Mouse (Mus musculus): ENCODE measurements at regions not wholly inside any gene's neighbourhood (a gene's known extent, or its start where the extent isn't known, plus 50 kb on each side); places are given as distances from the start of the nearest gene placed in this dataset.

DNA sequence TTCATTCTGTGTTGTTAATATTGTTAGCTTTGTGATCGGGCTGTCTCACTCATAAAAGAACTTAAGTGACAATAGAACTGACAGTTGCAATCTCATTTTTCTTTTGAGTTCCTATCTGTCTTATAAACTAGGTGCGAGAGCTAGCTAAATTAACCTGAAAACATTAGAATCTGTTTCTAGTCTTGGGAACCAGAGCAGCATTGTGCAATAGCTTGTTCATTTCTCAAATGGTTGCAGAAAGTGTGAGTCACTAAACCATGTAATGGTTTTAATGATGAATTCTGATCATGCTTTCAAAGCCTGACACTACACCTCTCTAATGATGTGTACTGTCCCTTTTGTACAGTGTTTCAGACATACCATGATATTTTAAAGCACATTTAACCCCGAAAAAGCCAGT lies 360.8 kb upstream of the Klhl1 start:
- ATAC-seq (ENCODE audit: insufficient number of reproducible peaks, insufficient read depth, low FRiP score, low TSS enrichment, low read depth) = no peak
- H3K4me3 ChIP-seq = no peak overlapping the region
- no peaks in the 10 kb centered on the region for H3K27me3 ChIP-seq
- 86% methylated on average over 3 of the region's 3 CpGs for WGBS
- no peak overlapping the region for H3K4me2 ChIP-seq
- H3K9ac ChIP-seq = no peak overlapping the region
- H3K27ac ChIP-seq = no peak overlapping the region
- H3K4me1 ChIP-seq = no peaks in the 10 kb centered on the region
- H3K36me3 ChIP-seq = no peaks in the 10 kb centered on the region
- H3K9me3 ChIP-seq = no peaks in the 10 kb centered on the region

DNA sequence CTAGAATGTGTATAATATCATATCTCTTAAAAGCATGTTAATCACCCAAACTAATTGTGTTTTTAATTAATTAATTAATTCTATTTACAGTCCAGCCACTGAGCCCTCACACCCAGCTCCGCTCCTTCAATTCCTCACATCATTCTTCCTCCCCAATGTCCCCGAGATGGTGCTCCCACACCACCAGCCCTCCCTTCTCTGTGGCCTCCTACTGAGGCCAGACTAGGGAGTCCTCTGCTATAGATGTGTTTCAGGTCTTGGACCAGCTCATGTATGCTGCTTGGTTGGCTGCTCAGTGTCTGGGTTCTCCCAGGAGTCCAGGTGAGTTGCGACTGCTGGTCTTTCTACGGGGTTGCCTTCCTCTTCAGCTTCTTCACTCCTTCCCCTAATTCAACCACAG lies 353.1 kb upstream of the Klhl1 start:
- Histone ChIP-seq H3K36me3 (no peaks in the 10 kb centered on the region), H3K27ac (no peak overlapping the region), H3K4me2 (no peak overlapping the region), H3K27me3 (no peaks in the 10 kb centered on the region), H3K4me3 (no peak overlapping the region), H3K9me3 (no peaks in the 10 kb centered on the region), H3K9ac (no peak overlapping the region), H3K4me1 (no peaks in the 10 kb centered on the region)
- 89% methylated on average over 4 of the region's 4 CpGs for WGBS
- ATAC-seq (ENCODE audit: insufficient number of reproducible peaks, insufficient read depth, low FRiP score, low TSS enrichment, low read depth) = no peak

DNA sequence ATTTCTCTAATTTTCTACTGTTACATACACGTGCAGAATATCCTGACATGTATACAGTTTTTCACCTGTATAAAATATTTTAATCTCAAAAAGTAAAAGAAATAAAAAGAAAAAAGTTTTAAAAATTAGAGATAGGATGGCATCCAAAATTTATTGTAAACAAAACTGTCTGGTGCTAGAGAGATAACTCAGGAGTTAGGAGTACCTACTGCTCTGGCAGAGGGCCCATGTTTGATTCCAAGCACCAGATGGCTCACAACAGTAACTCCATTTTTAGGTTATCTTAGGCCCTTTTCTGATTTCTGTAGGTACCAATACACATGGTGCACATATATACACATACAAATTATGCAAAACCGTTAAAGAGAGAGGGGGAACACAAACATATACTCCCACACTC lies 320.0 kb upstream of the Klhl1 start:
- H3K4me2 ChIP-seq = no peak overlapping the region
- no peak overlapping the region for H3K9ac ChIP-seq
- no peaks in the 10 kb centered on the region for H3K4me1 ChIP-seq
- H3K36me3 ChIP-seq = no peaks in the 10 kb centered on the region
- no peak for ATAC-seq (ENCODE audit: insufficient number of reproducible peaks, insufficient read depth, low FRiP score, low TSS enrichment, low read depth)
- H3K27me3 ChIP-seq = no peaks in the 10 kb centered on the region
- no peak overlapping the region for H3K27ac ChIP-seq
- H3K4me3 ChIP-seq = no peak overlapping the region
- 63% methylated on average over 2 of the region's 2 CpGs for WGBS
- no peaks in the 10 kb centered on the region for H3K9me3 ChIP-seq

DNA sequence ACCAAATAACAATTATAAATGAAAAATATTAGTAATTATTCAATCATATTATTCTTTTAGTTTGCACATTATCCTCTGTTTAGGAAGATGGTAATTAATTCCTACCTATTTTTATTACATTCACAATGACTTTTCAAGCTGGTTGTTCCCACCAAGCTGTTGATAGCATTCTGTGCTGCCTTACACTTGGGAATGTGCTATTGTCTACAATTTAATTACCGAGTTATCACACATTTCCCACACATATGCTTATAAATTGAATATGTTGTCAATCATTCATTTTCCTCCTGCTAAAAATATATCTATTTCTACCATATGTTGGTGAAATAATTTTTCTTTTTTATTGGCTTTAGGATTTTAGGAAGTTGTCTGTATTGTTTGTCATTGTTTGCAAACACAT lies 306.2 kb upstream of the Klhl1 start:
- Histone ChIP-seq H3K36me3 (no peaks in the 10 kb centered on the region), H3K4me1 (no peaks in the 10 kb centered on the region), H3K27ac (no peak overlapping the region), H3K9me3 (no peaks in the 10 kb centered on the region), H3K4me3 (no peak overlapping the region), H3K27me3 (no peaks in the 10 kb centered on the region), H3K4me2 (no peak overlapping the region), H3K9ac (no peak overlapping the region)
- WGBS = 77% methylated on average over 1 of the region's 1 CpGs
- no peak for ATAC-seq (ENCODE audit: insufficient number of reproducible peaks, insufficient read depth, low FRiP score, low TSS enrichment, low read depth)

DNA sequence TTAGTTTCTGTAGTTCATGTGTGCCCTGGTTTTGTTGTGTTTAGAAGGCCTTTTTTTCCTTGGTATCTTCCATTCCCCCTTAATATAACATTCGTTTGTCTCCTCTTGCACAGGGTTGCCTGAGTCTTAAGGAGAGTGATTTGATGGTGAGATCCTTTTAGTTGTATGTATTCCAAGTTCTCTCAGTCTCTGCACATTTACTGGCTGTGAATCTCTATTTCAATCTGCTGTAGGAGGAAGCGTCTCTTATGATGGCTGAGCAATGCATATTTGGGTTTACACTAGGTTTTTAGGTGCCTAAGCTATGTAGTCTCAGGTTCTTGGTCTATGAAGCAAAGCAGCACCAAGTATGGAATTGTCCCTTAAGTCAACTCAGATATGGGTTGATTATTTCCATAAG lies 296.8 kb upstream of the Klhl1 start:
- H3K27ac ChIP-seq = no peak overlapping the region
- no peak for ATAC-seq (ENCODE audit: insufficient number of reproducible peaks, insufficient read depth, low FRiP score, low TSS enrichment, low read depth)
- H3K36me3 ChIP-seq = no peaks in the 10 kb centered on the region
- H3K9ac ChIP-seq = no peak overlapping the region
- H3K4me1 ChIP-seq = no peaks in the 10 kb centered on the region
- no peaks in the 10 kb centered on the region for H3K9me3 ChIP-seq
- H3K4me2 ChIP-seq = no peak overlapping the region
- WGBS = 78% methylated on average over 2 of the region's 2 CpGs
- no peak overlapping the region for H3K4me3 ChIP-seq
- H3K27me3 ChIP-seq = no peaks in the 10 kb centered on the region

DNA sequence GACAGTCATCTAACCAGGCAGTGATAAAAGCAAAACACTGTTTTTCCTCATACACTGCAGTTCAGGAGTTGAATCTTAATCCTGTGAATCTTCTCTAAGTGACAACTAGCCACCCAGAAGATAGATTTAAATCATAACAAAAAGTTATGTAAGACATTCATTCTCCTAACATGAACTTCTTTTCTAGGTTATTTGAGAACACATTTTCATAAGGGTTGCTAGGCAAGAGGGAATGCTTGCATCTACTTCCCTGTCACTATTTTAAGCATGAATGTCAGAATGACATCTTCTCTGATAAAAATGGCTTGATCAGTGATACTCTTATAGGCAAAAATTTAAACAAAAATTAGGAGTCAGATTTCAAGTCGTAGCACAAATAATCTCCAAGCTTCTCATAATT lies 286.4 kb upstream of the Klhl1 start:
- 77% methylated on average over 1 of the region's 1 CpGs for WGBS
- no peak for ATAC-seq (ENCODE audit: insufficient number of reproducible peaks, insufficient read depth, low FRiP score, low TSS enrichment, low read depth)
- no peaks in the 10 kb centered on the region for H3K4me1 ChIP-seq
- H3K27me3 ChIP-seq = no peaks in the 10 kb centered on the region
- no peaks in the 10 kb centered on the region for H3K9me3 ChIP-seq
- no peaks in the 10 kb centered on the region for H3K36me3 ChIP-seq
- H3K4me3 ChIP-seq = no peak overlapping the region
- H3K27ac ChIP-seq = no peak overlapping the region
- no peak overlapping the region for H3K4me2 ChIP-seq
- no peak overlapping the region for H3K9ac ChIP-seq

DNA sequence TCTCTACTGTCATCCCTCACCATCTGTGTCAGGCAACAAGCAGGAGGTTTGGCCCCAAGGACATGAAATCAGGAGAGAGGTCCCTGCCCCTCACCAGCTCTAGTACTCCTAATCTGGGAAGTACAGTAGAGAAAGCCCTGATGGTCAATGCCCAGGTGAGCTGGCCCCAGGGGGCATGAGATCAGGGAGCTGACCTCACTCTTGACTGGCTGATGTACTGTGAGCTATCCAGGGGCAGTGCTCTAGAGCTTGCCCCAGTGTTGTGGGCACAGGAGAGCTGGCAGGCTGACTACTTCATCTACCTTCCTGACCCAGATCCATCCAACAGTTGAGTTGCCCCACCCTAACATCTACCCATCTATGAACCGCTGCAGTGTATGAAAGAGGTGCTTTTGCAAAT lies 275.9 kb upstream of the Klhl1 start:
- Histone ChIP-seq H3K4me3 (no peak overlapping the region), H3K4me1 (no peaks in the 10 kb centered on the region), H3K9me3 (no peaks in the 10 kb centered on the region), H3K36me3 (no peaks in the 10 kb centered on the region), H3K4me2 (no peak overlapping the region), H3K27ac (no peak overlapping the region), H3K27me3 (no peaks in the 10 kb centered on the region), H3K9ac (no peak overlapping the region)
- ATAC-seq (ENCODE audit: insufficient number of reproducible peaks, insufficient read depth, low FRiP score, low TSS enrichment, low read depth) = no peak
- WGBS = 94% methylated on average over 1 of the region's 1 CpGs

DNA sequence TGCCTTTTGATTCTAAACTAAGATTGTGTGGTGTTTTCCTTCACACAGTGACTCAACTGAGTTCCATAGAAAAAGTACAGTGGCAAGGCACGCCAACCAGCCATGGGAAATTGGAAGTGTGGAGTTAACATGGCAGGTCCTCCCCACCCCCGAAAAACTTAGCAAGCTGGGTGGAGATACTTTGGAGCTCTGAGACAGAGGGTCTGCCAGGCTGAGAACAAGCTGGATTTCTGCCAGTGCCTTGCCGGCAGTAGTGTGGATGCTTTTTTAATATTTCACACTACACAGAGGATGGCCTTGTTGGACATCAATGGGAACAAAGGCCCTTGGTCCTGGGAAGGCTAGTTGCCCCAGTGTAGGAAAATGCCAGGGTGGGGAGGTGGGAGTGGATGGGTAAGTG lies 269.0 kb upstream of the Klhl1 start:
- Histone ChIP-seq H3K9me3 (no peaks in the 10 kb centered on the region), H3K36me3 (no peaks in the 10 kb centered on the region), H3K9ac (no peak overlapping the region), H3K4me3 (no peak overlapping the region), H3K27me3 (no peaks in the 10 kb centered on the region), H3K4me1 (no peaks in the 10 kb centered on the region), H3K4me2 (no peak overlapping the region), H3K27ac (no peak overlapping the region)
- ATAC-seq (ENCODE audit: insufficient number of reproducible peaks, insufficient read depth, low FRiP score, low TSS enrichment, low read depth) = no peak
- 85% methylated on average over 3 of the region's 3 CpGs for WGBS

DNA sequence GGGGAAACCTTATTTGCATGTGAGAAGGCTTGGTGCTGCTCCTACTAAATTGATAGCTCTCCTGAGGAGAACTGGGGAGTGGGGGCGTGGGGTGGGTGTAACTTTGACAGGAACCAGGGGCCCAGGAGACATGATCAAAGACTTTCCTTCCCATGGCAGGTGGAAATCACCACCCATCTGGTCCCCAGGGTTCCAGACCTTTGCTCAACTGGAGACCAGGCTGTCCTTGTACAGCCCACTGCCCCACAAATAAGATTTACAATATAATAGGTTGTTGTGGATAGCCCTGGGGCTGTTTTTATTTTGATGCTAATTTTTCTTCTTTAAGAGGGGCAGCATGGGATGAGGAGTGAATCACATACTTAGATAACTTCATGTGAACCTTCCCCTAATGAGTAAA lies 268.4 kb upstream of the Klhl1 start:
- no peak overlapping the region for H3K9ac ChIP-seq
- H3K27me3 ChIP-seq = no peaks in the 10 kb centered on the region
- H3K4me1 ChIP-seq = no peaks in the 10 kb centered on the region
- H3K4me3 ChIP-seq = no peak overlapping the region
- H3K9me3 ChIP-seq = no peaks in the 10 kb centered on the region
- no peak for ATAC-seq (ENCODE audit: insufficient number of reproducible peaks, insufficient read depth, low FRiP score, low TSS enrichment, low read depth)
- no peaks in the 10 kb centered on the region for H3K36me3 ChIP-seq
- H3K4me2 ChIP-seq = no peak overlapping the region
- WGBS = 52% methylated on average over 1 of the region's 1 CpGs
- H3K27ac ChIP-seq = no peak overlapping the region

DNA sequence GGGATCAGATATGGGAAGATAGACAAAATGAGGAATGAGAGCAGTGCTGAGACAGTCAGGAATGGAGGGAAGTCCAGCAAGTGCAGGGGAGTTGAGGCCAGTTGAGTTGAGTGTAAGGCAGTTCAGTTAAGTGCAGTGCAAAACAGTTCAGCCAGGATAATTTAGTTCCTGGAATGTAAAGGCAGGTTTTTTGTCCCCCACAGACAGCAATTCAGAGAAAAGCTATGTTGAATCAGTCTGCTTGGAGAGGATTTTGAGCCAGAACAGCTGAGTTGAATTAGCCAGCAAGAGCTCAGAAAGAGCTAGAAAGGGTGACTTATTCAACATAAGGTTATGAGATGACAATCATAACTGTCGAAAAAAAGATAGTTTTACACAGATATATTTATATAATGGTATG lies 256.9 kb upstream of the Klhl1 start:
- H3K4me1 ChIP-seq = no peaks in the 10 kb centered on the region
- H3K9me3 ChIP-seq = no peaks in the 10 kb centered on the region
- no peak overlapping the region for H3K27ac ChIP-seq
- H3K27me3 ChIP-seq = no peaks in the 10 kb centered on the region
- WGBS = 43% methylated on average over 1 of the region's 1 CpGs
- ATAC-seq (ENCODE audit: insufficient number of reproducible peaks, insufficient read depth, low FRiP score, low TSS enrichment, low read depth) = no peak
- no peak overlapping the region for H3K9ac ChIP-seq
- no peak overlapping the region for H3K4me2 ChIP-seq
- no peak overlapping the region for H3K4me3 ChIP-seq
- H3K36me3 ChIP-seq = no peaks in the 10 kb centered on the region

DNA sequence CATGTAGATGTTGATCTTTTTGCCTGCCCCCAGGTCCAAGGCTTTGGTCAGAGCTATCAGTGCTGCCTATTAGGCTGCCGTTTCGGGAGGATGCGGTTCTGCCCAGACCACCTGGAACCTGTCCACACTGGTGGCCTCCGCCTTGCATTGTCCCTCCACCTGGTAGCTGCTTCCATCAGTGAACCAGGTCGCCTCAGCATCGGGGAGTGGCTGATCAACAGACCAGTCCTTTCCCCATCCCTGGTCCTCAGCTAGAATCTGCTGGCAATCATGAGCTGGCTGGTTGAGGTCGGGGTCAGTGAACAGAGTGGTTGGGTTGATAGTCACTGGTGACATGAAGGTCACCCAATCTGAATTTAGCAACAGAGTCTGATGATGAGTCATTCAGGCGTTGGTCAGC lies 241.7 kb upstream of the Klhl1 start:
- no peaks in the 10 kb centered on the region for H3K27me3 ChIP-seq
- no peak overlapping the region for H3K4me2 ChIP-seq
- ATAC-seq (ENCODE audit: insufficient number of reproducible peaks, insufficient read depth, low FRiP score, low TSS enrichment, low read depth) = no peak
- H3K4me3 ChIP-seq = no peak overlapping the region
- H3K4me1 ChIP-seq = no peaks in the 10 kb centered on the region
- 89% methylated on average over 8 of the region's 8 CpGs for WGBS
- H3K9me3 ChIP-seq = no peaks in the 10 kb centered on the region
- no peaks in the 10 kb centered on the region for H3K36me3 ChIP-seq
- no peak overlapping the region for H3K27ac ChIP-seq
- no peak overlapping the region for H3K9ac ChIP-seq

DNA sequence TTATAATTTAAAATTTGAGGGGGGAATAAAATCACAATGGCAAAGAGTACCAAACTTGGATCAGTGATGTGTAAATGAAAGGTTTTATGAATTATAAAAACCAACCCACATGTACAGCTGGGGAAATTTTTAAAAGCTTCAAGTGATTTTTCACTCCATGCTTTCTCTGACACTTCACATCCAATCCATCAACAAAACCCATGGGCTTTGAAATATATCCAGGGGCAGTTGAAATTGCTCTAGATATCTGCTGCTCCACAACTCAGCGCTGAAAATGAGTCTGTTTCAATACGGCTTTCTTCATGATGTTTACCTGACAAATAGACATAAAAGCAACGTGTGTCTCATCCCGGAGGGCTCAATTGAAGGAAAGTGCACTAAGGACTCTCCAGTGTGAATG lies 214.3 kb upstream of the Klhl1 start:
- no peak overlapping the region for H3K4me3 ChIP-seq
- WGBS = 77% methylated on average over 4 of the region's 4 CpGs

DNA sequence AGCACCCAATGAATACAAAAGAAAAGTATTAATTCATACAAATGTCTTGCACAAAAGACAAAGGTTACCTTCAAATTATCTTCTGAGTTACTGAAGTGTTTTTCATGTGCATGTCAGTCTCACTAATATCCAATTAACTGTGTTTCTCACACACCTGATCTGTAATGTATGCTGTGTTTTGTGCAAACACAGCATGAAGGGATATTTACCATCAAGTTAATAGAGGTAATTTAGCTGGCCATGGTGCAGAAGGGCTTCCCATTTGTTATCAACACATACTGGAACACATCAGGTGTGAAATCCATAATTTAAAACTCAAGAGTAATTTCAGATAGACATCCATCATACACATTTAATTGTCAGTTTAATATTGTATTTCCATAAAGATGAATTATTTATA lies 178.2 kb upstream of the Klhl1 start:
- Histone ChIP-seq H3K9ac (no peak overlapping the region), H3K4me1 (no peaks in the 10 kb centered on the region), H3K4me3 (no peak overlapping the region), H3K36me3 (no peaks in the 10 kb centered on the region), H3K9me3 (no peaks in the 10 kb centered on the region), H3K4me2 (no peak overlapping the region), H3K27me3 (no peaks in the 10 kb centered on the region), H3K27ac (no peak overlapping the region)
- ATAC-seq (ENCODE audit: insufficient number of reproducible peaks, insufficient read depth, low FRiP score, low TSS enrichment, low read depth) = no peak

More for the DNA sequence above, 214.3 kb upstream of the Klhl1 start:
- no peak overlapping the region for H3K9ac ChIP-seq
- H3K4me2 ChIP-seq = no peak overlapping the region
- H3K27me3 ChIP-seq = no peaks in the 10 kb centered on the region
- H3K36me3 ChIP-seq = no peaks in the 10 kb centered on the region
- H3K27ac ChIP-seq = no peak overlapping the region
- no peak for ATAC-seq (ENCODE audit: insufficient number of reproducible peaks, insufficient read depth, low FRiP score, low TSS enrichment, low read depth)
- no peaks in the 10 kb centered on the region for H3K9me3 ChIP-seq
- H3K4me1 ChIP-seq = no peaks in the 10 kb centered on the region

All from embryonic facial prominence, embryonic 13.5 days (tissue).